Mouse (Mus musculus) limb, embryonic 11.5 days (tissue): ENCODE measurements around the gene Kirrel3. TPM values are rescaled to one million over a fixed set of nuclear protein-coding genes. Genes with fewer than 3 reads are reported as not detected.

ENCODE experiments used
- ATAC-seq: fragments of 200-750 bp; cut with Nextera tagmentation; 2 replicates; pipeline ENCODE4 v1.8.0; 2017; ENCODE audit warnings: low read depth; ENCODE audit not compliant: insufficient number of reproducible peaks, low FRiP score, low TSS enrichment
- DNase-seq: peaks from one replicate; pipeline ENCODE4 v3.0.0-alpha.2; 2015; ENCODE audit warnings: low spot score
- H3K27ac ChIP-seq: fragments of 300-500 bp; sonication (generic); replicated peaks from 2 replicates; pipeline ENCODE4 v1.5.1; 2014; ENCODE audit warnings: low read depth, mild to moderate bottlenecking, low read length
- H3K27me3 ChIP-seq: fragments of 300-500 bp; sonication (generic); 2 replicates; pipeline ENCODE4 v1.6.1; 2014; ENCODE audit warnings: mild to moderate bottlenecking, low read length, mixed read lengths; ENCODE audit not compliant: control insufficient read depth, insufficient read depth
- H3K36me3 ChIP-seq: fragments of 300-500 bp; sonication (generic); 2 replicates; pipeline ENCODE4 v1.6.1; 2014; ENCODE audit warnings: mild to moderate bottlenecking, low read length, moderate library complexity, mixed read lengths; ENCODE audit not compliant: control insufficient read depth, insufficient read depth
- H3K4me1 ChIP-seq: fragments of 300-500 bp; sonication (generic); 2 replicates; pipeline ENCODE4 v1.6.1; 2014; ENCODE audit warnings: low read length, mixed read lengths; ENCODE audit not compliant: control insufficient read depth, insufficient read depth
- H3K4me2 ChIP-seq: fragments of 300-500 bp; sonication (generic); 2 replicates; pipeline ENCODE4 v1.6.1; 2014; ENCODE audit warnings: low read depth, mild to moderate bottlenecking, moderate library complexity; ENCODE audit not compliant: severe bottlenecking
- H3K4me3 ChIP-seq: fragments of 300-500 bp; sonication (generic); 2 replicates; pipeline ENCODE4 v1.5.1; 2014; ENCODE audit warnings: low read depth, low read length
- H3K9ac ChIP-seq: fragments of 300-500 bp; sonication (generic); 2 replicates; pipeline ENCODE4 v1.6.1; 2014; ENCODE audit warnings: mild to moderate bottlenecking, low read length
- H3K9me3 ChIP-seq: fragments of 300-500 bp; sonication (generic); 2 replicates; pipeline ENCODE4 v1.6.1; 2016; ENCODE audit warnings: low read length; ENCODE audit not compliant: control insufficient read depth
- WGBS: fragments of 180-500 bp; shearing (Covaris S2); extraction: QIAGEN DNeasy Blood & Tissue Kit; methylation state at CpG from one replicate; pipeline ENCODE4 v1.1.7; 2014; 5-methylcytosine and 5-hydroxymethylcytosine counted together
- polyA plus RNA-seq: library from polyadenylated mRNA; unstranded; fragments of >200 nt; fragmentation: Nextera tagmentation; extraction: Ambion mirVana; gene quantifications from 2 replicates; pipeline ENCODE4 v1.2.1, GENCODE M21; 2014

Kirrel3 gene
- polyA plus RNA-seq, 1 experiment from 2014 or later: 2.6 TPM

- Histone ChIP-seq H3K9ac (no peak overlapping the region), H3K9me3 (no peaks in the 10 kb centered on the region), H3K27me3 (no peaks in the 10 kb centered on the region), H3K36me3 (no peaks in the 10 kb centered on the region), H3K27ac (no peak overlapping the region), H3K4me2 (no peak overlapping the region), H3K4me1 (no peaks in the 10 kb centered on the region; the same call in 1 of the 2 replicates), H3K4me3 (no peak overlapping the region)
- 85% methylated on average over 6 of the region's 6 CpGs for WGBS
- no peak for ATAC-seq
- DNase-seq: no peak
These were observed 389.5 kb downstream of the Kirrel3 start for GRCm38 (mm10) chr9:34875238-34875637.

GRCm38 (mm10) chr9:34877186-34877585 is 391.5 kb downstream of the Kirrel3 start:
- H3K36me3 ChIP-seq: no peaks in the 10 kb centered on the region
- H3K4me1 ChIP-seq: no peaks in the 10 kb centered on the region; the same call in 1 of the 2 replicates
- H3K4me3 ChIP-seq: no peak overlapping the region
- H3K9ac ChIP-seq: no peak overlapping the region
- ATAC-seq: no peak
- 69% methylated on average over 3 of the region's 3 CpGs for WGBS
- no peak for DNase-seq
- H3K27ac ChIP-seq: no peak overlapping the region
- H3K4me2 ChIP-seq: no peak overlapping the region
- H3K9me3 ChIP-seq: no peaks in the 10 kb centered on the region
- H3K27me3 ChIP-seq: no peaks in the 10 kb centered on the region

GRCm38 (mm10) chr9:34877799-34878198 is 392.1 kb downstream of the Kirrel3 start:
- DNase-seq (no peak), ATAC-seq (no peak)
- Histone ChIP-seq H3K27me3 (no peaks in the 10 kb centered on the region), H3K9me3 (no peaks in the 10 kb centered on the region), H3K9ac (no peak overlapping the region), H3K4me2 (no peak overlapping the region), H3K36me3 (no peaks in the 10 kb centered on the region), H3K4me1 (no peaks in the 10 kb centered on the region; the same call in 1 of the 2 replicates), H3K4me3 (no peak overlapping the region), H3K27ac (no peak overlapping the region)
- WGBS: 63% methylated on average over 3 of the region's 3 CpGs

- Histone ChIP-seq H3K4me1 (no peaks in the 10 kb centered on the region), H3K9me3 (no peaks in the 10 kb centered on the region), H3K36me3 (no peaks in the 10 kb centered on the region), H3K9ac (no peak overlapping the region), H3K4me2 (no peak overlapping the region), H3K4me3 (no peak overlapping the region), H3K27me3 (no peaks in the 10 kb centered on the region), H3K27ac (no peak overlapping the region)
- WGBS: 18% methylated on average over 5 of the region's 5 CpGs
- ATAC-seq (no peak), DNase-seq (no peak)
These were observed 396.1 kb downstream of the Kirrel3 start for GRCm38 (mm10) chr9:34881750-34882149.

- ATAC-seq: no peak
- WGBS: 15% methylated on average over 2 of the region's 2 CpGs
- H3K4me1 ChIP-seq: no peaks in the 10 kb centered on the region
These were observed 396.5 kb downstream of the Kirrel3 start for GRCm38 (mm10) chr9:34882211-34882610.

GRCm38 (mm10) chr9:34883122-34883521 is 397.4 kb downstream of the Kirrel3 start:
- DNase-seq (no peak), ATAC-seq (no peak)
- 18% methylated on average over 4 of the region's 4 CpGs for WGBS
- H3K9ac ChIP-seq: no peak overlapping the region
- H3K4me1 ChIP-seq: no peaks in the 10 kb centered on the region
- no peak overlapping the region for H3K4me3 ChIP-seq
- no peak overlapping the region for H3K4me2 ChIP-seq
- no peaks in the 10 kb centered on the region for H3K36me3 ChIP-seq
- no peaks in the 10 kb centered on the region for H3K27me3 ChIP-seq
- no peaks in the 10 kb centered on the region for H3K9me3 ChIP-seq
- H3K27ac ChIP-seq: no peak overlapping the region

More at GRCm38 (mm10) chr9:34882211-34882610, 396.5 kb downstream of the Kirrel3 start:
- Histone ChIP-seq H3K27me3 (no peaks in the 10 kb centered on the region), H3K36me3 (no peaks in the 10 kb centered on the region), H3K27ac (no peak overlapping the region), H3K4me3 (no peak overlapping the region), H3K4me2 (no peak overlapping the region), H3K9me3 (no peaks in the 10 kb centered on the region), H3K9ac (no peak overlapping the region)
- DNase-seq: no peak

GRCm38 (mm10) chr9:34884325-34884724 is 398.6 kb downstream of the Kirrel3 start:
- Histone ChIP-seq H3K9ac (no peak overlapping the region), H3K27ac (no peak overlapping the region), H3K4me2 (no peak overlapping the region), H3K9me3 (no peaks in the 10 kb centered on the region), H3K4me3 (no peak overlapping the region), H3K36me3 (no peaks in the 10 kb centered on the region), H3K27me3 (no peaks in the 10 kb centered on the region), H3K4me1 (no peaks in the 10 kb centered on the region)
- DNase-seq: no peak
- 89% methylated on average over 3 of the region's 3 CpGs for WGBS
- no peak for ATAC-seq

- Histone ChIP-seq H3K4me3 (no peak overlapping the region), H3K27ac (no peak overlapping the region), H3K36me3 (no peaks in the 10 kb centered on the region), H3K4me2 (no peak overlapping the region), H3K9ac (no peak overlapping the region), H3K4me1 (no peaks in the 10 kb centered on the region), H3K27me3 (no peaks in the 10 kb centered on the region), H3K9me3 (no peaks in the 10 kb centered on the region)
- no peak for ATAC-seq
- WGBS: 87% methylated on average over 3 of the region's 3 CpGs
- no peak for DNase-seq
These were observed 399.2 kb downstream of the Kirrel3 start for GRCm38 (mm10) chr9:34884942-34885341.

- no peaks in the 10 kb centered on the region for H3K36me3 ChIP-seq
- H3K9ac ChIP-seq: no peak overlapping the region
- no peak overlapping the region for H3K4me2 ChIP-seq
- no peak overlapping the region for H3K4me3 ChIP-seq
- ATAC-seq (no peak), DNase-seq (no peak)
- 38% methylated on average over 5 of the region's 5 CpGs for WGBS
- H3K9me3 ChIP-seq: no peaks in the 10 kb centered on the region
- H3K4me1 ChIP-seq: no peaks in the 10 kb centered on the region
- no peaks in the 10 kb centered on the region for H3K27me3 ChIP-seq
- H3K27ac ChIP-seq: no peak overlapping the region
These were observed 401.1 kb downstream of the Kirrel3 start for GRCm38 (mm10) chr9:34886746-34887145.
